Mouse (Mus musculus) cerebellum, adult 9-11 months (tissue): Measurements from ENCODE around the gene Fgfr2.
"Not testable (repeated sequence)": the region's sequence is repeated elsewhere in the genome, so short reads cannot be mapped to it uniquely, and the experiment has no call there.

Experiments used
- DNase-seq: peaks from one replicate; pipeline ENCODE4 v3.0.0; 2022

Fgfr2 gene

DNA sequence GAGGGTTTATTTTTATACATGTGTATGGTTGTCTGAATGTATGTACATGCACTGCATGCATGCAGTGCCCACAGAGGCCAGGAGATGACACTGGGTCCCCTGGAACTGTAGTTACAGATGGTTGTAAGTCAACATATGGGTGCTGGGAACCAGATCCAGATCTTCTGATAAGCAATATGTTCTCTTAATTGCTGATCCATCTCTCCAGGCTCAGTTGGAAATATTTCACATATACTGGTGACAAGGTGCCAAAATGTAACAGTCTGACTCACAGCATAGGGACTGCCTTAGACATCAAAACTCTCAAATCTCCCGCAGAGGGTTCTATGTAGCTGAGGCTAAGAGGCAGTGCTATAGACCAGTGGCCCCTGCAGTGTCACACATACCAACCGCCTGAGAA is 646.7 kb downstream of the Fgfr2 start:
- DNase-seq = no peak

DNA sequence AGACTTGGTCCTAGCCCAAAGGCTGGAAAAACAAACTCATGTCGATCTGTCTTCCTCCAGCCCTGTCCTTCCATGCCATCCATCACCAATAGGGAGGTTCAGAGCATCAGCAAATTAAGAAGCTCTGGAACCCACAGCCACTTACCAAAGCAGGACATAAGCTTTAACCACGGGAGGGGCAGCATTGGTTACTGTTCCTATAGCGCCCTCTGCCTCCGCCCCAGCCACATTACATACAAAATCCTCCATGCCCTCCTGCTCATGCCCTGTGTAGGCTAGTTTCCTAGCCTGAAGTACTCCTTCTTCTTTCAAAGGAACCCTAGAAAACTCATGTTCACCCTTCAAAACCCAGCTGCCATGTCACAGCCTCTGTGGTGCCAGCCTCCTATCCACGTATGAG is 648.1 kb downstream of the Fgfr2 start:
- peak; percentile 69 for DNase-seq

- no peak for DNase-seq
These were observed 651.8 kb downstream of the Fgfr2 start for GRCm38 (mm10) chr7:132471327-132471726.

GRCm38 (mm10) chr7:132468391-132468790 is 654.8 kb downstream of the Fgfr2 start:
- DNase-seq = no peak

DNA sequence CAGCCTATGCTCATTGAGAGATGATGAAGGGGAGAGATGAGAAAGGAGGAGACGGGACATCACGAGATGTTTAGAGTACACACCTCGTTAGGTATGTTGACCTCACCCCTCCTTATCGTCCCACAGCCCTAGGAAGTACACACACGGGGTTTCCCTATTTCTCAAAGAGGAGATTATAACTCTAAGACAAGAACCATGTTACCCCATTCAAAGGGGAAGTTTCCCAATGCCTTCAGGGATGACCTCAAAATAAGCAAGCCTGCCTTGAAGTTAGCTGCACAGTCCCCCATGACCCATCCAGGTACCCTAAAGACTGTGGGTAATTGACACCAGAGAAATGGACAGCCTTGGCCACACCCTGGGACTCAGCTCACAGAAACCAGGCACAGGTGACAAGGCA is 657.3 kb downstream of the Fgfr2 start:
- DNase-seq = no peak

DNA sequence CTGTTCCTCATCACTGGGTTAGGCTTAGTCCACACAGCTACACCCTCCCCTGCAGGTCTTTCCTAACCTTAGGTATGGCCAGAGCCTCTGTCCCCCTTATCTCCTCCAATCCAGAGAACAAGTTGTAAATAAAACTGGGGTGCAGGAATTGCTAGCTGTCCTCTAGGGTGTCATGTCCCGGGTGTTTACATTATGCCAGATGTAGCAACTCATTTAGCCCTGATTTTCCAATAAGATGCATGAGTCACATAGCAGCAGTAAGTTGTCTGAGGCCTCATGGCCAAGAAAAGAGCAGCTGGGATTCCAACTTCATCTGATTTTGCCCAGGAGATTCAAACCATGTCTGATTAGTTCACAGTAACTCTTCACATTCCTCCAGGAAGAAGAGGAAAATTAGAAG is 658.3 kb downstream of the Fgfr2 start:
- DNase-seq = no peak

- DNase-seq = no peak
These were observed 664.7 kb downstream of the Fgfr2 start for GRCm38 (mm10) chr7:132458493-132458892.

DNA sequence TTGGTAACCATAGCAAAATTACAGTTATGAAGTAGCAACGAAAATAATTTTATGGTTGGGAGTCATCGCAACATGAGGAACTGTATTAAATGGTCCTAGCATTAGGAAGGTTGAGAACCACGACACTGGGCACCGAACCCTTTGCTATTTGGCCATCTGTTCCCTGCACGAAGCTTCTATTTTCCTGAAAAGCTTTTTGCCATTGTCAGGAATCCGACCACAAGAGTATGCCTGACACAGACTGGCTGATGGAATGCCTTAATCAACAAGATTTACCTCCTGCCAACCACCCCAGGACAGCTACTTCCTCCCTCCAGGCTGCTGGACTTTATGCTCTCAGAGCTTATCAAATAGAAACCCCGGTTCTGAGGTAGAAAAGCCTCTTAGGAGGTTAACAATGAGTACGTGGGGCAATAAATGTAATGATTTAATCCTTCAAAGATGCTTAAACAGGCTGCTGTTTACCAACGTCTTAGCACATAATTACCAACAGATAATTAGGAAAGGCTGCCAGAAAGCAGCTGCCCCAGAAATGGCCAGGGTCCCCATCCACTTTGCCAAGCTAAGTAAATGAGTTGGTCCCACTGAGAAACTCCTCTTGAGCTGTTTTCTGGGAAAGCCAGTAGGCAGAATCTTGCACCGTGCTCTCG is 668.0 kb downstream of the Fgfr2 start:
- DNase-seq = no peak

DNA sequence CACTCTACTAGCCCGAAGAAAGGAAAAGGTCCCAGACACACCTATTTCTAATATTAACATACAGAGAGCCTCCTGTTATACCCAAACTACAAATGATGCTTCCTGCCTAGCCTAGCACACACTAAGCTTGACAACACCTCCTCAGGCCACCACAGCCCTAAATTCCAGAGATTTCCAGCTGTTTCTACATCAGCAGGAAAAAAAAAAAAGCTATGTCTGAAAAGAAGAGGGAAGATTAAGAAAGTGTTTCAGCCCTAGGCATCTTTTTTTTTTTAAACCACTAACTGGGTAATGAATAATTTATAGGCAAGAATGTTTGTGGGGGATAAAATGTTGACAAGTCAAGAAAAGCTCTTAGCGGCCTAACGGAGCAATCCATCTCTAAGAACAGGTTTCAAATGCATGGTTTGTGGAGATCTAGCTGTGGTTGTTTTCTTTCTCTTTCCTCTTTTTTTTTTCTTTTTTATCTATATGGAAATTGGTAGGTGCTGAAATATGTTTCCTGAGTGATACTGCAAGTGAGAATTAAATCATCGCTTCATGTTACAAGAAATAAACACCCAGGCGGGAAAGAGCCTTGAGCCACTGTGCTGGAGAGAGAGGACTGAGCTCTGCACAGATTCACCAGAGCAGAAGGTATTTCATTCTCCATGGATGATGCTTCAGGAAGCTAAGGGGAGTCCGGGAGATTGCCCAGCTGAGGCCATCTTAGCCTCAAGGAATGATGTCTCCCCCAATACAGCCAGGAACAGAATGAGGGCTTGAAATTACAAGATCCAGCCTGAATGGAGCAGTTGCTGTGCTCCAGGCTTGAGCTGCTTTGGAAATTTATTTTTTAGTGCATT is 673.0 kb downstream of the Fgfr2 start:
- DNase-seq = no peak

DNA sequence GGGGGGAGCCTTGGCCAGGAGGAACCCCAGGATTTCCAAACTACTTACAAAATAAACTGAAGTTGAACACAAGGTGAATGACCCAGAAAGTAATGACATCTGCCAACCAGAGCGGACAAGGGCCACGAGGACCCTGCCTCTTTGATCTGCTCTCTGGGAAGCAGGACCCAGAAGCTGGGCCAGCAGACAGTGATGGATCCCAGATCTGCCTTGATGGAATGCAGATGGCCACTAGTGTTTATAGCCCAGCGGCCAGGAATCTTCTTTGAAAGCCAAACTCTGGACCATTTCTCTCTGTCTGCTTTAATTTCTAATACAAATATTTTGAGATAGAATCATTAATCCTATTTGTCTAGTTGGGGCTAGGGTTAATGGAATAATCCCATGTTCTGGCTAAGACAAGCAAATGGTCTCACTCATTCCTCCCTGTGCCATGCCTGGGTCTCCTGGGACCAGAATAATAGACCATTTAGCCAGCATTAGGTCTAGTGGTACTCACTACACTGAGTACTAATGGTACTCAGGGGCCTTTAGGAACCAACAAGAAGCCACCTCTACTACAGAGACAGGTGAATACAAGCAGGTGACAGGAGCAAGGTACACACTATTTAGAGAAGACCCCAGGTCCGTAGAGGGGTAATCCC is 674.5 kb downstream of the Fgfr2 start:
- no peak for DNase-seq

DNA sequence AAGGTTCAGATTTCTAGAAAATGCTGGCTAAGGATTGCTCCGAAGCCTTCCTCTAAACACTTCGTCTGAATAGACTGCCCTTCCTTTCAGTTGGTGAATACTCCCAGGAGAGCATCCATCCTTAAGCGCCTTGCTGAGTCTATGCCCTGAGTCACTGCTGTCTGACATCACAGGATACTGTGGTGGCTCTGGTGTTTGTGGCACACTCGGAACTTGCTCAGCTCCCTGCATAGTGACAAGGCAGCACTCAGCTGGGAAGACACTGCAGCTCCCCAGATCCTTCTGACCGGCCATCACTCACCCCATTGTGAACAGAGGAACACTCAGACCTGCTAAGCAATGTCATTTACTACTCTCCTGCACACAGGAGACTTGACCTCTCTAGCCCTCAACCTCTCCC is 675.6 kb downstream of the Fgfr2 start:
- DNase-seq = no peak

- peak; percentile 73 for DNase-seq
These were observed 676.3 kb downstream of the Fgfr2 start for GRCm38 (mm10) chr7:132446841-132447240.

GRCm38 (mm10) chr7:132444221-132444620 is 678.9 kb downstream of the Fgfr2 start:
- peak; percentile 22 for DNase-seq

- DNase-seq = peak; percentile 23
These were observed 679.4 kb downstream of the Fgfr2 start for GRCm38 (mm10) chr7:132443769-132444168.

DNA sequence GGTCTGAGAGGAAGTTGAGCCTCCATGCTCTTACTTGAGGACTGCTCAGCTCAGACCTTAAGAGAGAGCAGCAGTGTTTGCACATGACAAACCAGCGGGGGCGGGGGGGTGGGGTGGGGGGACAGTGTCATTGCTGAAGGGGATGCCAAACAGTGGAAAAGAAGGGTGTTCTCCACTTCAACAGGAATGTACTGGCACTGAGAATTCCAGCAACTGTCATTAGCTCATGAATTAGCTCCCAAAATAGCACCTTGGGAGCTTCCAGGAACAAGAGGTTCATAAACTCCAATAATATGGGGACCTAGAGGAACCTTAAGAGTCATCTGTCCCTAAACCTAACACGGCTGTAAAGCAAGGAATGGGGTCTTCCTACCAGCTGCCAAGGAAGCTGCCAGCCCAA is 680.0 kb downstream of the Fgfr2 start:
- DNase-seq = no peak

- DNase-seq = not testable (repeated sequence)
These were observed 680.9 kb downstream of the Fgfr2 start for GRCm38 (mm10) chr7:132442133-132442763.

DNA sequence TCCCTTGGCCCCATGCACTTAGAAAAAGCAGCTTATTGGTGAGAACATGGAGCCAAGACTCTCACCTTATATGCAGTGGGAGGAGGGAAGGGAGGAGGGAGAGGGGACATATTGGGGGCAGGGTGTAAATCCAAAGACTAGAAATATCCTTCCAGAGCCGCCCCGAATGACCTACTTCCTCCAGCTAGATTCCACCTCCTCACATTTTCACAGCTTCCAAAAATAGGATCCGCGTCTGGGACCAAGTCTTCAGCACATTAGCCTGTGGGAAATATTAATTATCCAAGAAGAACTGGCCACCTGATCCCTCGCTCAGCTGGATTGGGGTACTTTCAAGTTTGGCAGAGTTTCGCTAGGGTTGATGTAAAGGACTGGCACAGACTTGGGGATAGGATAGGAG is 683.2 kb downstream of the Fgfr2 start:
- no peak for DNase-seq

DNA sequence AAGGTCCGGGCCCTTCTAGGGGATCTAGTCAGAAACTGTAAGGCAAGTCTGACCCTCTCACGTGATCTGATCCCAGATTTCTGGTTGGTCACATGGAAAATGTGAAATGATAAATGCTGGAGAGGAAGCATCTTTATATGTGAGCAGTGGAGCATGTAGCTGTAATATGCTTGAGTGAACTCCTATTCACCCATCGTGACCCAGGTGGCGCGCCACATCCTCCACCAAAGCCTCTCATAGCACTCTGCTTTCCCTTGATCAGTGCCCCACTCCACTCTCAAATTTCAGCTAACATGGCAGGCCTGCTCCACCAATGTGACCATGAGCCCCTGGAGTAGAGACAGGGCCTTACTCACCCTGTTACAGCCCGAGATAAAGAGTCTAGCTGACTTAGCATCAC is 685.1 kb downstream of the Fgfr2 start:
- no peak for DNase-seq

- no peak for DNase-seq
These were observed 685.7 kb downstream of the Fgfr2 start for GRCm38 (mm10) chr7:132437431-132437830.

- no peak for DNase-seq
These were observed 687.6 kb downstream of the Fgfr2 start for GRCm38 (mm10) chr7:132435486-132436055.

DNA sequence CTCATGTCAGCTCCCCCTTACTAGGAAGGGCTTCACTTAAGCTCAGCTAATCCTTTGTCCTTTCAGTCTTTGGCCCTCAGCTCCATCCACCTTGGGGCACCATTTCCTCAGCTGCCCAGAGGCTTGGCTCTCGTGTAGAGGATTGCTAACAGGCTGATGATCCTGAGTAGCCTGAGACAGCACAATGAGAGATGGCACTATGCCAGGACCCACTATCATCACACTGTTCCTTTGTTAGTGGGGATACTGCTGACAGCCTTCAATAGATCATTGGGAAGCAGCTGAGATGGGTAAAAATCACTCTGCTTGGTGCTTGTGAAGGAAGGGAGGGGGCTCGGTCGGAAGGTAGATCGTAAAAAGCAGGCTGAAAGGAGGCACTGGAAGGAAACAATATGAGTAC is 693.8 kb downstream of the Fgfr2 start:
- DNase-seq = no peak

GRCm38 (mm10) chr7:132428308-132428707 is 694.8 kb downstream of the Fgfr2 start:
- DNase-seq = no peak

DNA sequence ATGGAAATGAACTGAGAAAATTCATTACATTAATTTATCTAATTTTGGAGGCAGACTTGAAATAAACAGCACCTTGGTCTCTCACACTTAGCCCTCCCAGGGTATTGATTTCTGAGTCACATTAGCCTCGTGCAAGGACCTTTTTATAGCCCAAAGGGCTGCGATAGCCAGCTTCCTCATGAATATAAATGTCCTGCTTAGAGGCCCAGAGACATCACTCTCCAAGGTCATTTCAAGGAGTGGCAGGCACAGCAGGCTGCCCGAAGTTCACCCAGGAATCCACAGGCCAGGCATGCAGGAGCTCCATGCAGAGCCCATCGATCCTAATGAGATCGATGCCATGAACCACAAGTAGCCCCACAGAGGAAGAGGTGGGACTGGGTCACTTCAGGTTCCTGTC is 697.1 kb downstream of the Fgfr2 start:
- DNase-seq = no peak
